Mouse (Mus musculus) myocyte (in vitro differentiated cells): ENCODE measurements around the gene Amn1. TPM values are rescaled to one million over a fixed set of nuclear protein-coding genes. Genes with fewer than 3 reads are reported as not detected.

ENCODE experiments used
- H3K27me3 ChIP-seq: one replicate; pipeline ENCODE4 v1.6.1; 2011; ENCODE audit not compliant: control insufficient read depth, insufficient read depth, insufficient read length
- H3K36me3 ChIP-seq: one replicate; pipeline ENCODE4 v1.6.1; 2011; ENCODE audit not compliant: control insufficient read depth, insufficient read depth
- H3K4me2 ChIP-seq: one replicate; pipeline ENCODE4 v1.6.1; 2011; ENCODE audit warnings: low read depth, control low read depth
- H3K4me3 ChIP-seq: one replicate; pipeline ENCODE4 v1.5.1; 2011; ENCODE audit warnings: mild to moderate bottlenecking, control low read depth, moderate library complexity
- H3K79me2 ChIP-seq: one replicate; pipeline ENCODE4 v1.6.1; 2011; ENCODE audit not compliant: control insufficient read depth, insufficient read depth
- H3ac ChIP-seq: one replicate; pipeline ENCODE4 v1.6.1; 2011; ENCODE audit not compliant: control insufficient read depth, insufficient read length
- CEBPB ChIP-seq: IDR thresholded peaks from 2 replicates; pipeline ENCODE4 v1.6.1; 2011; ENCODE audit warnings: mild to moderate bottlenecking, moderate library complexity; ENCODE audit not compliant: poor library complexity, insufficient read depth, severe bottlenecking
- E2F4 ChIP-seq: IDR thresholded peaks from one replicate; pipeline ENCODE4 v1.6.1; 2011; ENCODE audit warnings: mild to moderate bottlenecking, control low read depth, moderate library complexity; ENCODE audit not compliant: insufficient read depth
- MAX ChIP-seq: IDR thresholded peaks from one replicate; pipeline ENCODE4 v1.6.1; 2011; ENCODE audit warnings: low read depth, mild to moderate bottlenecking, control low read depth
- MYOD1 ChIP-seq, 3 experiments: IDR thresholded peaks; one replicate each; pipeline ENCODE4 v1.6.1; 2011; ENCODE audit warnings: control low read depth in 2 of 3, low read depth in 2 of 3, mild to moderate bottlenecking in 2 of 3, moderate library complexity in 1 of 3; ENCODE audit not compliant: insufficient read length in 2 of 3, control insufficient read depth in 1 of 3
- MYOG ChIP-seq, 3 experiments: IDR thresholded peaks; one replicate each; pipeline ENCODE4 v1.6.1; 2011; ENCODE audit warnings: control low read depth in 2 of 3, low read depth in 2 of 3, mild to moderate bottlenecking in 2 of 3; ENCODE audit not compliant: insufficient read length in 2 of 3, control insufficient read depth in 1 of 3, insufficient read depth in 1 of 3
- POLR2A ChIP-seq: IDR thresholded peaks from one replicate; pipeline ENCODE4 v1.6.1; 2011; ENCODE audit warnings: low read depth, mild to moderate bottlenecking, control low read depth, moderate library complexity; ENCODE audit not compliant: insufficient read length
- POLR2AphosphoS2 ChIP-seq: IDR thresholded peaks from one replicate; pipeline ENCODE4 v1.6.1; 2011; ENCODE audit warnings: low read depth, control low read depth; ENCODE audit not compliant: insufficient read length
- REST ChIP-seq: IDR thresholded peaks from one replicate; pipeline ENCODE4 v1.6.1; 2011; ENCODE audit warnings: mild to moderate bottlenecking, control low read depth, moderate library complexity; ENCODE audit not compliant: insufficient read depth, insufficient read length
- SRF ChIP-seq: IDR thresholded peaks from one replicate; pipeline ENCODE4 v1.6.1; 2011; ENCODE audit warnings: low read depth; ENCODE audit not compliant: control insufficient read depth, insufficient read length
- TCF12 ChIP-seq: IDR thresholded peaks from one replicate; pipeline ENCODE4 v1.6.1; 2011; ENCODE audit warnings: mild to moderate bottlenecking, control low read depth; ENCODE audit not compliant: poor library complexity, insufficient read depth, severe bottlenecking
- TCF3 ChIP-seq: IDR thresholded peaks from one replicate; pipeline ENCODE4 v1.6.1; 2011; ENCODE audit warnings: low read depth, control low read depth; ENCODE audit not compliant: insufficient read length
- USF1 ChIP-seq: IDR thresholded peaks from one replicate; pipeline ENCODE4 v1.6.1; 2011; ENCODE audit warnings: low read depth, mild to moderate bottlenecking, control low read depth, moderate library complexity
- polyA plus RNA-seq: library from polyadenylated mRNA; unstranded; fragments of >200 nt; fragmentation: generic; extraction: Trizol; gene quantifications from one replicate; pipeline ENCODE4 v1.2.1, GENCODE M21; 2012; ENCODE audit warnings: missing spikeins

The Amn1 gene
- polyA plus RNA-seq, 1 experiment, result 23.2 TPM

- Histone ChIP-seq H3K4me2 (no peak overlapping the region), H3K36me3 (peaks cover 6% of the 10 kb centered on the region), H3K4me3 (no peak overlapping the region), H3K27me3 (no peaks in the 10 kb centered on the region), H3ac (no peak overlapping the region), H3K79me2 (peaks cover 9% of the 10 kb centered on the region)
- TF ChIP-seq MAX, result no peak
- no peak for TF ChIP-seq POLR2AphosphoS2
- TF ChIP-seq E2F4, result no peak
- no peak for TF ChIP-seq SRF
- TF ChIP-seq CEBPB, result no peak
- no peak for TF ChIP-seq POLR2A
- TF ChIP-seq MYOD1 (IDR thresholded peaks at IDR 0.05; ENCODE audit: control insufficient read depth in 1 of 3, insufficient read length in 2 of 3, low read depth in 2 of 3), result no peak
- TF ChIP-seq REST, result no peak
- TF ChIP-seq USF1, result no peak
- no peak for TF ChIP-seq TCF12
- no peak for TF ChIP-seq MYOG (IDR thresholded peaks at IDR 0.05; ENCODE audit: control insufficient read depth in 1 of 3, insufficient read depth in 1 of 3, insufficient read length in 2 of 3, low read depth in 2 of 3)
- TF ChIP-seq TCF3, result no peak
Measured at GRCm38 (mm10) chr6:149145143-149145542, 43.4 kb downstream of the Amn1 start.

DNA sequence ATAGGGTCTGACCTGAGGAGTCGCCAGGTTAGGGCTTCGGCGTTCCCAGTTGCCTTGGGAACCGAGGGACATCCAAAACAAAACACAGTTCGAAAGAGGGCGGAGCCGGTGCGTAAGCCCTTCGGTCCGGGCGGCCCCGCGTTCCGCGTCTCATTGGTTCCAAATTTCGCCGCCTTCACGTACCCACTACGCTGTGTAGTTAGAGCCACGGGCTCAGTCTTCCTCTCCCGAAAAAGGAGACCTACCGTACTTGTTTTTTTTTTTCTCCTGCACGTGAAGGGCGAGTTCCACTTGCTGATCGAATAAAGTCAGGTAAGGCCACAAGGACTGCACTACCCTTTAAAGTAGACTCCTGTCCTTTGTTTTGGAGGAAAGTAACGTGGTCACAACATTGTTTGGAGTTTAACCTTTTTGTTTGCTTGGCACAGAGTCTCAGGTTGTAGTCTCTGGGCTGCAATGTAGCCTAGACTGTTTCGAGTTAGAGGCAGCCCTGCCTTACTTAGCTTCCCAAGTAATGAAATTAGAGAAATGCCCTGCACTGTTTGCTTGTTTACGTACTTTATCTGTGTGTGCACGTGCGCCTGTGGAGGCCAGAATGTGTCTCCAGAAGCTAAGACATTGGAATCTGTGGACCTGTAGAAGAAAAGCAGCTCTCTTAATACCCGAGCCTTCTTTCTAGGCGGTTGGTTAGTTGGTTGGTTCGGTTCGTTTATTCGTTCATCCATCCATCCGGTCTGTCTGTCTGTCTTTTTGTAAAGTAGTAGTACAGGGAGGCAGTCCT is 46.9 kb downstream of the Amn1 start:
- Histone ChIP-seq H3ac (no peak overlapping the region), H3K36me3 (no peaks in the 10 kb centered on the region), H3K4me2 (peak overlapping the region; percentile 67), H3K27me3 (no peaks in the 10 kb centered on the region), H3K79me2 (peaks cover 9% of the 10 kb centered on the region), H3K4me3 (peak overlapping the region; percentile 38)
- TF ChIP-seq MYOG (IDR thresholded peaks at IDR 0.05; ENCODE audit: control insufficient read depth in 1 of 3, insufficient read depth in 1 of 3, insufficient read length in 2 of 3, low read depth in 2 of 3) (peak in 1 of 3 experiments; percentile 15), POLR2A (no peak)

GRCm38 (mm10) chr6:149139471-149139870 is 49.0 kb downstream of the Amn1 start, which contains the start of gene Etfbkmt:
Gene Etfbkmt (plus strand): TSS chr6:149139849.
- H3K36me3 ChIP-seq, result no peaks in the 10 kb centered on the region
- no peak for TF ChIP-seq MYOG (IDR thresholded peaks at IDR 0.05; ENCODE audit: control insufficient read depth in 1 of 3, insufficient read depth in 1 of 3, insufficient read length in 2 of 3, low read depth in 2 of 3)
- TF ChIP-seq REST, result no peak
- no peak for TF ChIP-seq POLR2AphosphoS2
- TF ChIP-seq TCF3, result no peak
- no peak for TF ChIP-seq E2F4
- TF ChIP-seq MAX, result no peak
- no peak for TF ChIP-seq USF1
- TF ChIP-seq MYOD1 (IDR thresholded peaks at IDR 0.05; ENCODE audit: control insufficient read depth in 1 of 3, insufficient read length in 2 of 3, low read depth in 2 of 3), result no peak
- TF ChIP-seq SRF, result no peak
- TF ChIP-seq POLR2A, result no peak
- no peak for TF ChIP-seq CEBPB
- no peaks in the 10 kb centered on the region for H3K27me3 ChIP-seq
- H3K4me3 ChIP-seq, result peak within 1 kb of the TSS; percentile 38
- no peak within 1 kb of the TSS for H3K4me2 ChIP-seq
- H3K79me2 ChIP-seq, result peaks cover 9% of the 10 kb centered on the region
- H3ac ChIP-seq, result no peak within 1 kb of the TSS

DNA sequence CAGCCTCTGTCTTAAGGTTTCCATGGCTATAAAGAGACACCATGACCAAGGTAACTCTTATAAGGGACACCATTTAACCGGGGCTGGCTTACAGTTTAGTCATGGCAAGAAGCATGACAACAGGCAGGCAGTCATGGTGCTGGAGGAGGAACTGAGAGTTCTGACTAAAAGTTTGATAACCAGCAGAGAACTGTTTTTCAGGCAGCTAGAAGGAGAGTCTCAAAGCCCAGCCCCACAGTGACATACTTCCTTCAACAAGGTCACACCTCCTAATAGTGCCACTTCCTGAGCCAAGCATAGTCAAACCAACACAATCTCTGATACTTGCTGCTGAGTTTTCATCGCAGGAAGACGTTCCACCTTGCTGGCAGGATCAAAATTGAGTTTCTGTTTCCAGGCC is 49.5 kb downstream of the Amn1 start:
- Histone ChIP-seq H3K36me3 (no peaks in the 10 kb centered on the region), H3K4me3 (no peak overlapping the region), H3K27me3 (no peaks in the 10 kb centered on the region), H3K79me2 (peaks cover 9% of the 10 kb centered on the region), H3K4me2 (no peak overlapping the region), H3ac (no peak overlapping the region)
- TF ChIP-seq REST (no peak), POLR2A (no peak), SRF (no peak), USF1 (no peak), POLR2AphosphoS2 (no peak), MYOD1 (IDR thresholded peaks at IDR 0.05; ENCODE audit: control insufficient read depth in 1 of 3, insufficient read length in 2 of 3, low read depth in 2 of 3) (no peak), E2F4 (no peak), TCF12 (no peak), TCF3 (no peak), CEBPB (no peak), MAX (no peak), MYOG (IDR thresholded peaks at IDR 0.05; ENCODE audit: control insufficient read depth in 1 of 3, insufficient read depth in 1 of 3, insufficient read length in 2 of 3, low read depth in 2 of 3) (no peak)

DNA sequence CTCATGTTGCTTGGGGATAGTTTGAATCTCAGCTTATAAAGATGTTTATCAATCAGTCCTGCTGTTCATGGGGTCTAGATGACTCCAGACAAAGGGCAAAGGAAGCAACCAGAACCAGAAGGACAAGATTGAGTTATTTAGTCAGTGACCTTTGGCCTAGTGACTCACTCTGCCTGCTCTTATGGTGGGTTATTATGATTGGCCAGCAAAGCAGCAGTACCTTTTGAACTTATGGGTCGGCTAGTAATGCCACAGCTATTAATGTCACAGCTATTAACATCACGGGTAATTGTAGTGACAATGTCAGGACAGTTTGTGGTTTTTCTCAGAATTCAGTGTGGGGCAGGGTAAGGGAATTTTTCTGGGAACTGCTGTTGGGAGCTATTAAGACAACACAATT is 50.6 kb downstream of the Amn1 start:
- Histone ChIP-seq H3K4me2 (no peak overlapping the region), H3K4me3 (no peak overlapping the region), H3ac (no peak overlapping the region), H3K36me3 (no peaks in the 10 kb centered on the region), H3K27me3 (no peaks in the 10 kb centered on the region), H3K79me2 (peaks cover 9% of the 10 kb centered on the region)
- no peak for TF ChIP-seq CEBPB
- TF ChIP-seq MAX, result no peak
- TF ChIP-seq TCF3, result no peak
- no peak for TF ChIP-seq REST
- no peak for TF ChIP-seq POLR2A
- no peak for TF ChIP-seq MYOG (IDR thresholded peaks at IDR 0.05; ENCODE audit: control insufficient read depth in 1 of 3, insufficient read depth in 1 of 3, insufficient read length in 2 of 3, low read depth in 2 of 3)
- no peak for TF ChIP-seq SRF
- no peak for TF ChIP-seq E2F4
- TF ChIP-seq POLR2AphosphoS2, result no peak
